Mouse (Mus musculus) heart, adult 2 months (tissue): Measurements from ENCODE around the gene Lce1h.

Experiments used
- EP300 ChIP-seq: fragments of 200-500 bp; IDR thresholded peaks from 2 replicates; pipeline ENCODE4 v1.6.1; 2011; ENCODE audit warnings: low read depth, low read length, control low read depth; ENCODE audit not compliant: insufficient read depth
- POLR2A ChIP-seq: fragments of 200-500 bp; IDR thresholded peaks from 2 replicates; pipeline ENCODE4 v1.6.1; 2011; ENCODE audit warnings: mild to moderate bottlenecking, low read depth, low read length, control low read depth; ENCODE audit not compliant: insufficient read depth

DNA sequence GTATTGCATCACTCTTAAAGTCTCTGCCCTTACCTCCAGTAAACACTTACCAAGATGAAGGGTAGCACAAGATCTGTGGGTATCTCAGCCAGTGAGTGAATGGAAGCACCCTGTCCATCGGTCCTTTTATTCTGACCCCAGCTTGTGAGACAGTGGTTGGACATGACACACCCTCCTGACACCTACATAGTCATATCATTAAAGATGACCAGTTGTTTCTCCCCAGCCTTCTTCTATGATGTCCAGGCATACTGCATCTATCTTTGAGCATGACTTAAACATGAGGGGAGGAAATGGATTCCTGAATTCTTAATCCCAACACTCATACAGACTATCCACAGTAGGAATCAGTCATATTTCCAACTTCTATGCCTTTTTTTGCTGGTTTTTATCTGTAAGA is 25.5 kb upstream of the Lce1h start, which contains the start of gene Lce1j:
- TF ChIP-seq POLR2A (no peak), EP300 (no peak)
